Mouse (Mus musculus): ENCODE data around the gene Smc5.

- TF ChIP-seq CTCF (IDR thresholded peaks at IDR 0.05; ENCODE audit: extremely low read depth, insufficient read depth, insufficient read length, insufficient replicate concordance) (no peak), POLR2A (IDR thresholded peaks at IDR 0.05; ENCODE audit: low read depth, low read length) (no peak)
Observed at GRCm38 (mm10) chr19:23246473-23246872, 27.2 kb downstream of the Smc5 start.

All from spleen, adult 2 months (tissue).